Mouse (Mus musculus) liver, postnatal 0 days (tissue): Measurements from ENCODE around the gene Hunk. TPM values are rescaled to one million over a fixed set of nuclear protein-coding genes. Genes with fewer than 3 reads are reported as not detected.

Experiments used
- ATAC-seq: fragments of 200-750 bp; cut with Nextera tagmentation; 2 replicates; pipeline ENCODE4 v1.8.0; 2017; ENCODE audit warnings: mild to moderate bottlenecking, moderate library complexity
- DNase-seq: peaks from one replicate; pipeline ENCODE4 v3.0.0-alpha.2; 2016
- H3K27ac ChIP-seq: fragments of 300-500 bp; sonication (generic); 2 replicates; pipeline ENCODE4 v1.5.1; 2014; ENCODE audit warnings: antibody characterized with exemption, moderate library complexity, mild to moderate bottlenecking, low read depth
- H3K27me3 ChIP-seq: fragments of 300-500 bp; sonication (generic); 2 replicates; pipeline ENCODE4 v1.6.1; 2014; ENCODE audit warnings: low read length, control low read depth, mixed read lengths; ENCODE audit not compliant: insufficient read depth
- H3K36me3 ChIP-seq: fragments of 300-500 bp; sonication (generic); replicated peaks from 2 replicates; pipeline ENCODE4 v1.6.1; 2014; ENCODE audit warnings: mild to moderate bottlenecking, control low read depth, low read length, moderate library complexity, mixed read lengths; ENCODE audit not compliant: insufficient read depth
- H3K4me1 ChIP-seq: fragments of 300-500 bp; sonication (generic); 2 replicates; pipeline ENCODE4 v1.6.1; 2014; ENCODE audit warnings: antibody characterized with exemption, mild to moderate bottlenecking, control low read depth; ENCODE audit not compliant: insufficient read depth
- H3K4me2 ChIP-seq: fragments of 300-500 bp; sonication (generic); 2 replicates; pipeline ENCODE4 v1.6.1; 2014; ENCODE audit warnings: low read depth, mild to moderate bottlenecking, low read length, moderate library complexity, mixed read lengths
- H3K4me3 ChIP-seq: fragments of 300-500 bp; sonication (generic); 2 replicates; pipeline ENCODE4 v1.5.1; 2014; ENCODE audit warnings: low read depth, low read length
- H3K9ac ChIP-seq: fragments of 300-500 bp; sonication (generic); replicated peaks from 2 replicates; pipeline ENCODE4 v1.6.1; 2014; ENCODE audit warnings: mild to moderate bottlenecking, moderate library complexity
- H3K9me3 ChIP-seq: fragments of 300-500 bp; sonication (generic); 2 replicates; pipeline ENCODE4 v1.6.1; 2016; ENCODE audit warnings: mild to moderate bottlenecking, control low read depth, low read length, mixed read lengths
- CTCF ChIP-seq: sonication (generic); IDR thresholded peaks from 2 replicates; pipeline ENCODE4 v1.5.1; 2016; ENCODE audit warnings: antibody characterized with exemption, low read depth
- EP300 ChIP-seq: IDR thresholded peaks from 2 replicates; pipeline ENCODE4 v1.6.1; 2016; ENCODE audit warnings: antibody characterized with exemption, low read depth, mild to moderate bottlenecking
- WGBS: fragments of 180-500 bp; shearing (Covaris S2); extraction: QIAGEN DNeasy Blood & Tissue Kit; methylation state at CpG from one replicate; pipeline ENCODE4 v1.1.7; 2014; ENCODE audit not compliant: insufficient replicate concordance; 5-methylcytosine and 5-hydroxymethylcytosine counted together
- polyA plus RNA-seq: library from polyadenylated mRNA; unstranded; fragments of >200 nt; fragmentation: Nextera tagmentation; extraction: Ambion mirVana; gene quantifications from 2 replicates; pipeline ENCODE4 v1.2.1, GENCODE M21; 2015

Hunk gene
- polyA plus RNA-seq, 1 experiment from 2014 or later, result 1.1 TPM

DNA sequence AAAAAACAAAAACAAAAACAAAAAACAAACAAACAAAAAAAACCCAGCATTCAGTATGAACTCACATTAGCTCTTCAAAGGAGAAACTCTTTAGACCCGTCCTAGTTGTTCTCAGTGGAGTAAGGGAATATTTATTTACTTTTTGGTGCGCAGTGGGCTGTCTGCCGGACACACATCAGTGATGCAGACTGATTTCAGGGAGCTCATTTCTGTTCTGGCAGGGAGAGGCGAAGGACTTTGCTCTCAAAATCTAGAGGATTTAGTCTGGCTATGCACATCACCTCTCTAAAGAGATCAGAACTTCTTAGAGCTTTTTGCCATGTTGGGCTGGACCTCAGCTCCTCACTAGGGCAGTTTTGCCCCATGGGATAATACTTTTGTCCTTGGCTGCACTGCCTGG, 2.1 kb downstream of the Hunk start:
- WGBS, result 54% methylated on average over 4 of the region's 4 CpGs
- 0 out of 2 replicates have a peak, but pooled peaks cover 4% of the 10 kb centered on the region for H3K36me3 ChIP-seq
- no peak overlapping the region for H3K9ac ChIP-seq
- DNase-seq (no peak), ATAC-seq (no peak)
- no peaks in the 10 kb centered on the region for H3K9me3 ChIP-seq
- H3K4me2 ChIP-seq, result 0 out of 2 replicates have a peak overlapping the region, but pooled peaks have one; percentile 6
- no peak overlapping the region for H3K4me3 ChIP-seq
- TF ChIP-seq CTCF, result no peak
- TF ChIP-seq EP300, result no peak
- no peak overlapping the region for H3K27ac ChIP-seq
- H3K27me3 ChIP-seq, result peaks cover 30% of the 10 kb centered on the region
- H3K4me1 ChIP-seq, result peaks cover 12% of the 10 kb centered on the region

DNA sequence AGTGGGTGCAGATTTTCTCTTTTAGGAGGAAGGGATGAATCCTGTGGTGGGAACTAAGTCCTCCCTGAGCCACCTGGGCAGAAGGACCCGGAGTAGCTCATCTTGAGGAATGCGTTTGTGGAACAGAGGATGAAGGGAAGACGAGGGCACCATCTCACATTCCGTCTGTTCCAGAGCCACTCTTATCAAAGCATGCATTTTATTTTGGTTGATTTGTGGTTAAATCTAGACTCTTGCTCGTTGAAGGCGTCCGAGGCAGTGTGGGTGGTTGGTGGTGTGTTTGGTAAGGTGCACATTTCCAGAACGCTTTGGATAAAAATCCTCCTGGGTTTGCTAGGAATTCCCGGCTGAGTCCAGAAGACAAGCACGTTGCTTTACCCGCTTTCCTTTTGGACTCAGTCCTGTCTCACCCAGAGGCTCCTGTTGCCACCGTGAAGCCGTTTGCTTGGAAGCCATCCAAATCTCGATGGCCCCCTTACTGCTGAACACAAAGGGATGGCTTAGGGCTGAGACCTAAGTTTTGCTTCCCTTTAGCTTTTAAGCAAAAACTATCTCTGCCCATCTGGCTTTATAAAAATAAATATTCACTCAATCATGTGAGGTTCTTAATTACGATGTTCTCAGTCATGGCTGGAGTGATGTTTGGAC, 3.4 kb downstream of the Hunk start:
- no peak for DNase-seq
- TF ChIP-seq CTCF, result no peak
- TF ChIP-seq EP300, result no peak
- H3K4me2 ChIP-seq, result no peak overlapping the region
- no peaks in the 10 kb centered on the region for H3K9me3 ChIP-seq
- peaks cover 3% of the 10 kb centered on the region; the same call in 1 of the 2 replicates for H3K4me1 ChIP-seq
- no peak overlapping the region for H3K4me3 ChIP-seq
- WGBS, result 68% methylated on average over 15 of the region's 15 CpGs
- peaks cover 25% of the 10 kb centered on the region for H3K27me3 ChIP-seq
- 0 out of 2 replicates have a peak, but pooled peaks cover 4% of the 10 kb centered on the region for H3K36me3 ChIP-seq
- H3K27ac ChIP-seq, result no peak overlapping the region
- no peak overlapping the region for H3K9ac ChIP-seq
- no peak for ATAC-seq

DNA sequence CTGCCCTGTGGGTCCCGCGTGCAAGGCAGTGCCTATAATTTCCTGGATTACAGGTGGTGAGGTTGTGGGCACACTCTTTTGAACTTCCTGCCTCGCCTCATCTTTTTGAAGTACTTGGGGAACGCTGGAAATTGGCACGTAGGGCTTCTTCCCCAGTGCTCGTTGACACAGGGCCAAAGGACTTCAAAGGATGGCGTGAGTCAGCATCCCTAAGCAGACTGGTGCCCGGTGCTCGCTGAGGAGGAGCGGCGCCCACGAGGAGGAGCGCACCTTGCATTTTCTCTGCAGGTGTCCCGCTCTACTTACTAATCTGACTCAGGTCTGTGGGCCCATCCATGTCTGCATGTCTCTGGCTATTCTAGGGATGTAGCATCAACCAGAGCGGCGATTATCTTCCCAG, 4.9 kb downstream of the Hunk start:
- DNase-seq, result no peak
- TF ChIP-seq EP300, result no peak
- no peak for TF ChIP-seq CTCF
- Histone ChIP-seq H3K9ac (no peak overlapping the region), H3K36me3 (0 out of 2 replicates have a peak, but pooled peaks cover 4% of the 10 kb centered on the region), H3K27me3 (peaks cover 12% of the 10 kb centered on the region), H3K27ac (no peak overlapping the region), H3K4me3 (no peak overlapping the region), H3K4me1 (no peaks in the 10 kb centered on the region), H3K4me2 (no peak overlapping the region), H3K9me3 (no peaks in the 10 kb centered on the region)
- 89% methylated on average over 16 of the region's 16 CpGs for WGBS
- ATAC-seq, result no peak

DNA sequence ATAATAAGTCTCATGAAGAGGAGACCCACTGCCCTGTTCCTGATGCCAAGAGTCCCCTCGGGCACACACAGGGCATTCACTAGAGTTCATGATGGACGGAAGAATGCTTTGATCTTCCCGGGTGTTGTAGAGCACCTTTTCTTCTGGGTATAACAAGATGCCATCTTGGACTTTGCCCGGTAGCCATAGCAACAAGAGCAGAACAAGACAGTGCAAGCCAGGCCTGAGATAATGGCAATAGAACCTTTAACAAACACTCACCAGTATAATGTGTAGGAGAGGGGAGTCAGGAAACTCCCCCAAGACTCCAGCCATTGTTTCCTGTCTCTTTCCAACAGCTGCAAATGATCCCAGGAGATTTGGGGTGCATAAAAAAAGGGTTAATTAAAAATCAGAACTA, 8.9 kb downstream of the Hunk start:
- no peak for TF ChIP-seq EP300
- no peak for TF ChIP-seq CTCF
- no peak overlapping the region for H3K4me2 ChIP-seq
- H3K9ac ChIP-seq, result no peak overlapping the region
- H3K9me3 ChIP-seq, result no peaks in the 10 kb centered on the region
- WGBS, result 71% methylated on average over 4 of the region's 4 CpGs
- H3K27ac ChIP-seq, result no peak overlapping the region
- peaks cover 11% of the 10 kb centered on the region; the same call in 1 of the 2 replicates for H3K4me1 ChIP-seq
- H3K27me3 ChIP-seq, result no peaks in the 10 kb centered on the region
- H3K4me3 ChIP-seq, result no peak overlapping the region
- no peak for ATAC-seq
- no peak for DNase-seq
- 0 out of 2 replicates have a peak, but pooled peaks cover 4% of the 10 kb centered on the region for H3K36me3 ChIP-seq

DNA sequence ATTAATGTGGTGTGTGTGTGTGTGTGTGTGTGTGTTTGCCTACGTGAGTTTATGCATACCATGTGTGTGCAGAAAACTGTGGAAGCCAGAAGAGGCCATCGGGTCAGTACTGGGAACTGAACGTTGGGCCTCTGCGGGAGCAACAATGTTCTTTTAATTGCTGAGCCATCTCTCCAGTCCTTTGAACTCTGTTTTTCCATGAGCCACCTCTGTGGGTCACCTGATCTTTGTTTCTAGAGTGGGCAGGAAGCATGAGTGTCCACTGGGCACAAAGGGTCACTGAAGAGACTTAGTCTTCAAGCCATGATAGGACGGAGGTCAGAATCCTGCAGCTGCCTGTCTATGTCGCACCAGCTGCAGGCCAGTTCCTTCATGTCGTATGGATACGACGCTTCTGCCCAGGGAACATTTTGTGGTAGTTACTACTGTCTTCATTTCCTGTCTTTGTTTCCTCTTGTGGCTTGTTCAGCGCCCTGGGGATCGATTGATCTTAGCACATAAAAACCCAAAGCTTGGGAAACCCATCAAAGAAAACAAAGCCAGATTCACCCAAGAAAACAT, 10.3 kb downstream of the Hunk start:
- H3K27ac ChIP-seq, result peak overlapping the region; percentile 29; the same call in 1 of the 2 replicates
- H3K4me3 ChIP-seq, result no peak overlapping the region
- H3K4me1 ChIP-seq, result peaks cover 15% of the 10 kb centered on the region; the same call in 1 of the 2 replicates
- no peaks in the 10 kb centered on the region for H3K9me3 ChIP-seq
- no peak for TF ChIP-seq CTCF
- no peak for TF ChIP-seq EP300
- H3K9ac ChIP-seq, result no peak overlapping the region
- 33% methylated on average over 11 of the region's 11 CpGs for WGBS
- peak; percentile 47 for ATAC-seq
- no peak for DNase-seq
- no peak overlapping the region for H3K4me2 ChIP-seq
- 0 out of 2 replicates have a peak, but pooled peaks cover 4% of the 10 kb centered on the region for H3K36me3 ChIP-seq
- no peaks in the 10 kb centered on the region for H3K27me3 ChIP-seq

DNA sequence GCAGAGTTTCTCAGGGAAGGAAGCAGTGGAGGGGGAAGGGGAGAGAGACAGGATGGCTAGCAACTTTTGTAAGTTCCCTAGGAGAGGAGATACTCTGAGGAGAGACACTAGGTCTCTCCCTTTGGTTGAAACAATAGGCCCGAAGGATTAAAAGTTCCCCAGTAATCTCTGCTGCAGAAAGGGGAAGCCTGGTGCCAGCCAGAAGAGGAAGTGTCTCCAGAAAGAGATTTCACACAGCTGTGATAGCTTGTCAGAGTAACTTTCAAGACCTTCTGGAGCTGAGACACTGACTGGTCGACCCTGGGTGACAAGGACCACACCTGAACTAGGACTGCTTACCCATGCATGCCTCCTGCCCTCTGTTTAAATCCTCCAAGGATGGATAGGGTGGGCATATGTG, 11.1 kb downstream of the Hunk start:
- Histone ChIP-seq H3K4me1 (peaks cover 21% of the 10 kb centered on the region), H3K9me3 (no peaks in the 10 kb centered on the region), H3K27ac (0 out of 2 replicates have a peak overlapping the region, but pooled peaks have one; percentile 29), H3K36me3 (no peaks in the 10 kb centered on the region), H3K4me3 (no peak overlapping the region), H3K9ac (no peak overlapping the region), H3K4me2 (no peak overlapping the region), H3K27me3 (no peaks in the 10 kb centered on the region)
- ATAC-seq (peak; percentile 31; the same call in 1 of the 2 replicates), DNase-seq (no peak)
- TF ChIP-seq CTCF (no peak), EP300 (no peak)
- WGBS, result 21% methylated on average over 2 of the region's 2 CpGs
